Mouse (Mus musculus): ENCODE data around the gene Gm28374. TPM values are rescaled to one million over a fixed set of nuclear protein-coding genes. Genes with fewer than 3 reads are reported as not detected.
"Not testable (repeated sequence)": the region's sequence is repeated elsewhere in the genome, so short reads cannot be mapped to it uniquely, and the experiment has no call there.

The Gm28374 gene
- polyA plus RNA-seq, 1 experiment from 2014 or later: 0.80 TPM

- Histone ChIP-seq H3K36me3 (peaks cover 61% of the 10 kb centered on the region), H3K4me1 (replicated peaks) (peaks cover 50% of the 10 kb centered on the region), H3K27ac (peak overlapping the region; percentile 96), H3K4me3 (replicated peaks) (peak overlapping the region; percentile 89), H3K4me2 (peak overlapping the region; percentile 97), H3K9ac (peak overlapping the region; percentile 93), H3K9me3 (replicated peaks) (no peaks in the 10 kb centered on the region), H3K27me3 (no peaks in the 10 kb centered on the region)
- DNase-seq (no peak), ATAC-seq (ENCODE audit: low read depth) (no peak)
- WGBS (ENCODE audit: insufficient replicate concordance): 47% methylated on average over 11 of the region's 11 CpGs
Observed at GRCm38 (mm10) chr19:6048681-6049410, 33.2 kb downstream of the Gm28374 start.

GRCm38 (mm10) chr19:6047899-6048166 lies 34.2 kb downstream of the Gm28374 start:
- H3K9me3 ChIP-seq (replicated peaks): no peaks in the 10 kb centered on the region
- H3K27me3 ChIP-seq: no peaks in the 10 kb centered on the region
- H3K9ac ChIP-seq: peak overlapping the region; percentile 93
- H3K27ac ChIP-seq: peak overlapping the region; percentile 96
- peak overlapping the region; percentile 97 for H3K4me2 ChIP-seq
- 75% methylated on average over 8 of the region's 8 CpGs for WGBS (ENCODE audit: insufficient replicate concordance)
- peaks cover 51% of the 10 kb centered on the region for H3K36me3 ChIP-seq
- peaks cover 40% of the 10 kb centered on the region for H3K4me1 ChIP-seq (replicated peaks)
- no peak for ATAC-seq (ENCODE audit: low read depth)
- peak overlapping the region; percentile 89 for H3K4me3 ChIP-seq (replicated peaks)
- DNase-seq: no peak

- H3K27ac ChIP-seq: peak overlapping the region; percentile 96
- DNase-seq (no peak), ATAC-seq (ENCODE audit: low read depth) (peak; percentile 22)
- H3K9me3 ChIP-seq (replicated peaks): no peaks in the 10 kb centered on the region
- WGBS (ENCODE audit: insufficient replicate concordance): 1% methylated on average over 44 of the region's 44 CpGs
- H3K4me1 ChIP-seq (replicated peaks): peaks cover 38% of the 10 kb centered on the region
- H3K4me3 ChIP-seq (replicated peaks): peak overlapping the region; percentile 89
- no peaks in the 10 kb centered on the region for H3K27me3 ChIP-seq
- peak overlapping the region; percentile 97 for H3K4me2 ChIP-seq
- peaks cover 45% of the 10 kb centered on the region for H3K36me3 ChIP-seq
- peak overlapping the region; percentile 93 for H3K9ac ChIP-seq
Observed at GRCm38 (mm10) chr19:6047154-6047898, 34.7 kb downstream of the Gm28374 start.

- H3K9me3 ChIP-seq (replicated peaks): no peaks in the 10 kb centered on the region
- peak within 1 kb of the TSS; percentile 89 for H3K4me3 ChIP-seq (replicated peaks)
- H3K27ac ChIP-seq: peak within 1 kb of the TSS; percentile 96
- ATAC-seq (ENCODE audit: low read depth) (peak; percentile 87), DNase-seq (peak; percentile 90)
- H3K4me1 ChIP-seq (replicated peaks): peaks cover 38% of the 10 kb centered on the region
- H3K36me3 ChIP-seq: peaks cover 37% of the 10 kb centered on the region
- peak within 1 kb of the TSS; percentile 93 for H3K9ac ChIP-seq
- no peaks in the 10 kb centered on the region for H3K27me3 ChIP-seq
- peak within 1 kb of the TSS; percentile 97 for H3K4me2 ChIP-seq
- WGBS (ENCODE audit: insufficient replicate concordance): under 1% methylated on average over 65 of the region's 65 CpGs
Observed at GRCm38 (mm10) chr19:6046294-6047153, 35.5 kb downstream of the Gm28374 start, which contains the start of gene Syvn1. Gene Syvn1 (plus strand): TSS chr19:6046576.

- H3K9ac ChIP-seq: peak overlapping the region; percentile 93
- peak overlapping the region; percentile 89 for H3K4me3 ChIP-seq (replicated peaks)
- H3K27ac ChIP-seq: peak overlapping the region; percentile 96
- WGBS (ENCODE audit: insufficient replicate concordance): 11% methylated on average over 20 of the region's 20 CpGs
- no peaks in the 10 kb centered on the region for H3K27me3 ChIP-seq
- H3K36me3 ChIP-seq: peaks cover 28% of the 10 kb centered on the region
- H3K4me2 ChIP-seq: peak overlapping the region; percentile 97
- DNase-seq: no peak
- peak; percentile 52 for ATAC-seq (ENCODE audit: low read depth)
- peaks cover 38% of the 10 kb centered on the region for H3K4me1 ChIP-seq (replicated peaks)
- no peaks in the 10 kb centered on the region for H3K9me3 ChIP-seq (replicated peaks)
Observed at GRCm38 (mm10) chr19:6045366-6046293, 36.4 kb downstream of the Gm28374 start.

- ATAC-seq (ENCODE audit: low read depth); H3K9ac ChIP-seq; H3K27ac ChIP-seq; H3K4me2 ChIP-seq; H3K4me3 ChIP-seq (replicated peaks); H3K27me3 ChIP-seq; H3K9me3 ChIP-seq (replicated peaks); DNase-seq: not testable (repeated sequence)
- Histone ChIP-seq H3K36me3 (peaks cover 13% of the 10 kb centered on the region), H3K4me1 (replicated peaks) (peaks cover 33% of the 10 kb centered on the region)
- 45% methylated on average over 4 of the region's 4 CpGs for WGBS (ENCODE audit: insufficient replicate concordance)
Observed at GRCm38 (mm10) chr19:6044102-6044501, 38.0 kb downstream of the Gm28374 start.

GRCm38 (mm10) chr19:6042293-6042692 lies 39.8 kb downstream of the Gm28374 start:
- no peak overlapping the region for H3K4me2 ChIP-seq
- ATAC-seq (ENCODE audit: low read depth): no peak

GRCm38 (mm10) chr19:6040002-6040401 lies 42.1 kb downstream of the Gm28374 start:
- no peak overlapping the region for H3K4me3 ChIP-seq (replicated peaks)
- H3K27me3 ChIP-seq: no peaks in the 10 kb centered on the region
- no peaks in the 10 kb centered on the region for H3K9me3 ChIP-seq (replicated peaks)
- no peak for ATAC-seq (ENCODE audit: low read depth)
- no peaks in the 10 kb centered on the region for H3K36me3 ChIP-seq
- no peak overlapping the region for H3K4me2 ChIP-seq
- H3K9ac ChIP-seq: no peak overlapping the region
- H3K4me1 ChIP-seq (replicated peaks): peaks cover 21% of the 10 kb centered on the region
- H3K27ac ChIP-seq: no peak overlapping the region
- no peak for DNase-seq

More at GRCm38 (mm10) chr19:6042293-6042692, 39.8 kb downstream of the Gm28374 start:
- peaks cover 20% of the 10 kb centered on the region for H3K4me1 ChIP-seq (replicated peaks)
- DNase-seq: no peak
- whole genome bisulfite sequencing (ENCODE audit: insufficient replicate concordance): 76% methylated on average over 9 of the region's 9 CpGs
- H3K4me3 ChIP-seq (replicated peaks): no peak overlapping the region
- no peaks in the 10 kb centered on the region for H3K9me3 ChIP-seq (replicated peaks)
- H3K27me3 ChIP-seq: no peaks in the 10 kb centered on the region
- H3K9ac ChIP-seq: no peak overlapping the region
- H3K27ac ChIP-seq: no peak overlapping the region
- H3K36me3 ChIP-seq: no peaks in the 10 kb centered on the region

- Histone ChIP-seq H3K36me3 (no peaks in the 10 kb centered on the region), H3K4me2 (no peak overlapping the region), H3K27me3 (no peaks in the 10 kb centered on the region), H3K9me3 (replicated peaks) (no peaks in the 10 kb centered on the region), H3K9ac (no peak overlapping the region), H3K27ac (no peak overlapping the region), H3K4me3 (replicated peaks) (no peak overlapping the region), H3K4me1 (replicated peaks) (peaks cover 15% of the 10 kb centered on the region; the same call in 1 of the 2 replicates)
- no peak for DNase-seq
- ATAC-seq (ENCODE audit: low read depth): no peak
- 67% methylated on average over 7 of the region's 7 CpGs for WGBS (ENCODE audit: insufficient replicate concordance)
Observed at GRCm38 (mm10) chr19:6038326-6038725, 43.7 kb downstream of the Gm28374 start.

GRCm38 (mm10) chr19:6037695-6038094 lies 44.4 kb downstream of the Gm28374 start:
- H3K9me3 ChIP-seq (replicated peaks): no peaks in the 10 kb centered on the region
- ATAC-seq (ENCODE audit: low read depth): no peak
- no peak for DNase-seq
- H3K27ac ChIP-seq: no peak overlapping the region
- H3K4me3 ChIP-seq (replicated peaks): no peak overlapping the region
- no peak overlapping the region for H3K4me2 ChIP-seq
- no peaks in the 10 kb centered on the region for H3K27me3 ChIP-seq
- H3K36me3 ChIP-seq: no peaks in the 10 kb centered on the region
- H3K4me1 ChIP-seq (replicated peaks): peaks cover 15% of the 10 kb centered on the region; the same call in 1 of the 2 replicates
- no peak overlapping the region for H3K9ac ChIP-seq
